Mouse (Mus musculus) ovary, adult 10 weeks (tissue): ENCODE data around the gene Hivep3. TPM values are rescaled to one million over a fixed set of nuclear protein-coding genes. Genes with fewer than 3 reads are reported as not detected.

ENCODE experiments used
- polyA plus RNA-seq: library from polyadenylated mRNA; stranded (reverse); fragments of 350-450 nt; fragmentation: Illumina TruSeq; extraction: RNeasy Lipid Tissue Mini Kit (QIAGEN cat#74804); gene quantifications from one replicate; pipeline ENCODE4 v1.2.3, GENCODE M21; 2014

The Hivep3 gene
- 4.2 TPM for polyA plus RNA-seq

GRCm38 (mm10) chr4:119733184-119733880, at the start of gene Hivep3:
Gene Hivep3 (plus strand): TSS chr4:119733784.

GRCm38 (mm10) chr4:120064696-120065095, 331.1 kb downstream of the Hivep3 start, which contains the start of gene AL607142.1:
Gene AL607142.1 (plus strand): TSS chr4:120064996.

GRCm38 (mm10) chr4:120161166-120161949, 427.8 kb downstream of the Hivep3 start, which contains the start of gene Edn2:
Gene Edn2 (plus strand): TSS chr4:120161206.

Other genes starting within 250 kb of the Hivep3 start
- 6.5 TPM for gene Rimkla, start 241.2 kb upstream of the Hivep3 start, polyA plus RNA-seq
- gene Foxj3, start 196.8 kb upstream of the Hivep3 start, polyA plus RNA-seq = 117 TPM
- gene Frg2f1, start 194.3 kb upstream of the Hivep3 start, polyA plus RNA-seq = 5.0 TPM
- gene Guca2a, start 96.1 kb upstream of the Hivep3 start, polyA plus RNA-seq = not detected
- gene Guca2b, start 74.8 kb upstream of the Hivep3 start, polyA plus RNA-seq = not detected